Mouse (Mus musculus) heart, adult 2 months (tissue): ENCODE measurements at regions not wholly inside any gene's neighbourhood (a gene's known extent, or its start where the extent isn't known, plus 50 kb on each side); places are given as distances from the start of the nearest gene placed in this dataset.

Source experiments
- CTCF ChIP-seq: fragments of 200-600 bp; IDR thresholded peaks from 2 replicates; pipeline ENCODE4 v1.8.1; 2022; ENCODE audit warnings: antibody characterized with exemption, mild to moderate bottlenecking, moderate library complexity
- POLR2A ChIP-seq: fragments of 200-500 bp; IDR thresholded peaks from 2 replicates; pipeline ENCODE4 v1.6.1; 2011; ENCODE audit warnings: mild to moderate bottlenecking, low read depth, low read length, control low read depth; ENCODE audit not compliant: insufficient read depth

DNA sequence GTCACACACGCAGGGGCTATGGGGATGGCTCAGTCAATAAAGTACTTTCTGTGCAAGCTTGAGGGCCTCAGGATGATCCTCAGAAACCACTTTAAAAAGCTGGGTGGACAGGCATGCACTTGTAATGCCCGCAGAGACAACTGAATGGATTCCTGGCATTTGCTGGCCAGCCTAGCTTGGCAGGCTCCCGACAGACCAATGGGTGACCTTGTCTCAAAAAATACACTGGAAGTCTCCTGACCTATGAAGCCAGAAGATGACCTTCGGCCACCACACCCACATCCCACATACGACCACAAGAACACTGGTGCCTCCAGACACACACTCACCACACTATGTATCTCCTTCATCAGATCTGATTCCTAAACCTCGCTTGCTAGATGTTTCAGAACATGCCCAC, 141.5 kb upstream of the Rybp start:
- TF ChIP-seq CTCF (no peak), POLR2A (no peak)
